Mouse (Mus musculus) C2C12 (cell line): ENCODE data around the gene Ppargc1a.

Source experiments
- CEBPB ChIP-seq: IDR thresholded peaks from one replicate; pipeline ENCODE4 v1.6.1; 2011; ENCODE audit warnings: low read depth, mild to moderate bottlenecking, control low read depth, moderate library complexity
- CTCF ChIP-seq: IDR thresholded peaks from one replicate; pipeline ENCODE4 v1.5.1; 2011; ENCODE audit not compliant: control insufficient read depth, insufficient read depth, insufficient read length
- FOSL1 ChIP-seq: IDR thresholded peaks from one replicate; pipeline ENCODE4 v1.8.0; 2011; ENCODE audit warnings: mild to moderate bottlenecking, low read length; ENCODE audit not compliant: poor library complexity, insufficient read depth, severe bottlenecking
- MAX ChIP-seq: IDR thresholded peaks from one replicate; pipeline ENCODE4 v1.6.1; 2011; ENCODE audit warnings: mild to moderate bottlenecking, control low read depth
- MYOD1 ChIP-seq: IDR thresholded peaks from one replicate; pipeline ENCODE4 v1.6.1; 2011; ENCODE audit warnings: low read depth; ENCODE audit not compliant: control insufficient read depth, insufficient read length
- MYOG ChIP-seq: IDR thresholded peaks from one replicate; pipeline ENCODE4 v1.6.1; 2011; ENCODE audit not compliant: control insufficient read depth, insufficient read length; ENCODE audit errors: extremely low read depth
- USF1 ChIP-seq: IDR thresholded peaks from one replicate; pipeline ENCODE4 v1.6.1; 2011; ENCODE audit warnings: low read depth, mild to moderate bottlenecking, control low read depth, moderate library complexity

GRCm38 (mm10) chr5:51475034-51475541 lies 92.4 kb downstream of the Ppargc1a start:
- no peak for TF ChIP-seq CTCF
- TF ChIP-seq FOSL1 = no peak
- no peak for TF ChIP-seq MYOG
- TF ChIP-seq MAX = no peak
- TF ChIP-seq USF1 = no peak
- no peak for TF ChIP-seq MYOD1
- TF ChIP-seq CEBPB = no peak
